Mouse (Mus musculus) right cerebral cortex, postnatal 25 days (tissue): ENCODE measurements around the gene Naa11.

Source experiments
- DNase-seq: peaks from one replicate; pipeline ENCODE4 v3.0.0; 2022

Naa11 gene

GRCm38 (mm10) chr5:97392160-97392559 lies at the start of gene Naa11:
Gene Naa11, minus strand, starts transcription at chr5:97392379.
- no peak for DNase-seq

DNA sequence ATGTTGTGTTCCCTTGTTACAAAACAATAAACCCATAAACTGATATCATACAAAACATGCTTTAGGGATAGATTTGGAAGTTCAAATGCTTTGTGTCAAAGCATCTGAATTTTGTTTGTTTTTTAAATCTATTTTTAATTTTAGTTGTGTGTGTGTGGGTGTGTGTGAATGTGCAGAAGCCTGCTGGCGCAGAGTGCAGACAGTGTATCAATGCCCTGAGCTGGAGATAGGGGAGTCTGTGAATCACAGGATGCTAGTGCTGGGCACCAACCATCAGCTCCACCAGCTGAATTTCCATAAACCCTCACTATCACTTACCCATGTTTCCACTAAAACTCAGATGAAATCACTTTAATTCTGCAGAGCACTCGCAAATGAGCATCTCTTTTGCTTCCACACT lies 40.3 kb upstream of the Naa11 start:
- DNase-seq: no peak

DNA sequence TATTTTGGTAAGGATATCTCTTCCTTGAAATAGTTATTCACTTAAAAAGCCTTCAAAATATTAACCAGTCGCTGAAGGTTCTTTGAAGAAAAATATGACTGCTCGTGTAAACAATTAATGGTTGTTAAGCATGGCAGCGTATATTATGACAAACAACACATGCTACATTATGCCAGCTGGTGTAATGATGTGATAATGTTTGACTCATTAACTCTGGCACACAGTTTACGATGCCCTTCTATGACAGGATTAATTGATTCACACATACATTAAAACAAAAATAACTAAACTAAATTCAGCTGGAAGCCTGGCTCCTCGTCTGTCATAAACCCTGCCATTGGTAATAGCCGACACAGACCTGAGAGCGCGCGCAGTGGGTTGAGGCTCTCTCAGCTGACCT lies 37.8 kb upstream of the Naa11 start:
- no peak for DNase-seq

DNA sequence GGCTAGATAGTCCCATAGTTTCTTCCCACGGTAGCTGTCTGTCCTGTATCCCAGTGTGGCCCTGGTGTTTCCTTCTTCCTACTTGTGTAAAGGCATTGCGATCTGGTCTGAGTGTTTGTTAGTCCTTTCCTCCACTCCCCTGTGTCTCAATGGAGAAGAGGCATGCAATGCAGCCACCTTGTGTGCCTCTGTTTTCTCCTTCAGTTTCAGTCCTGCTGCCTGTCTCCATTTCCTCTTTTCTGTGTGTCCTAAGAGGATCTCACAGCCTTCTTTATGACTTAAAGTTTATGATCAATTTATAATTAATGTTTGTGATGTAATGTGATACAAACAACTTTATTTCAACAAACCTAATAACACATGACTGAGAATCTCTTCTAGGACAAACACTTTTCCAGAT lies 29.5 kb upstream of the Naa11 start:
- DNase-seq: no peak

DNA sequence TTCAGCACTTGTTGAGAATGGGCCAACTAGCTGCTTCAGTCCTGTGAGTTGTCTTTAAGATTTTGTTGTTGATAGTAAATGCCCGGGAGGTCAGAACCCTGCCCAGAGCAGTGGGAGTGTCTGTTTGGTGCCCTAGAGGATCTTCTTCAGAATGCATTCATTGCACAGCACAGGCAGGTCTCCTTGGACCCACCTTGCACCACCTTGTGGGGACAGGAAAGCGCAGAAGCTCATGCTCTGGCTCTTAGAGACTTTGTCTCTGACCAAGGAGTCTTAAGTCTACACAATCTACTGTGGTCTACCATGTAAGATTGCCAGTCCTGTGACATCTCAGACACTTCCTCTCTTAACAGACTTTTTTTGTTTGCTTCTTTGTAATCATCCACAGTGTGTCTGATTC lies 25.0 kb upstream of the Naa11 start:
- no peak for DNase-seq

- no peak for DNase-seq
Observed at GRCm38 (mm10) chr5:97415837-97416236, 23.7 kb upstream of the Naa11 start.

DNA sequence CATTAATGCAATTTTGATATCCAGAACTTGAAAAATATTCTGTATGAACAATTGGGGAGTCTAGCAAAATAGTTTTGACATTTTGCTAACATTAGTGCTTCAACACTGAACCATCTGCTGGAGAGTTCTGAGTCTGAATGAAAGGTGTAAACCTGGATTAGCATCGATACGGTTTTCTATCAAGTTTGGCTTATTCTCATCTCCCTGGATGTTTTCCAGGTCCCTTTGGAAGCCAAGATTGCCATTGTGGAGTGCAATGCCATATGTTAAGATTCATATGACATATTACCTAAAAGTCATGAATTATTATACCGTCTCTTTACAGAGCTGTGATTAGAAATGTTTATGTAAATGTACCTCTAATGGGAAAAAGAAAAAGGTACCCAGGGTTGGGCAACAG lies 21.5 kb upstream of the Naa11 start:
- no peak for DNase-seq

- no peak for DNase-seq
Observed at GRCm38 (mm10) chr5:97410190-97410589, 18.0 kb upstream of the Naa11 start.

DNA sequence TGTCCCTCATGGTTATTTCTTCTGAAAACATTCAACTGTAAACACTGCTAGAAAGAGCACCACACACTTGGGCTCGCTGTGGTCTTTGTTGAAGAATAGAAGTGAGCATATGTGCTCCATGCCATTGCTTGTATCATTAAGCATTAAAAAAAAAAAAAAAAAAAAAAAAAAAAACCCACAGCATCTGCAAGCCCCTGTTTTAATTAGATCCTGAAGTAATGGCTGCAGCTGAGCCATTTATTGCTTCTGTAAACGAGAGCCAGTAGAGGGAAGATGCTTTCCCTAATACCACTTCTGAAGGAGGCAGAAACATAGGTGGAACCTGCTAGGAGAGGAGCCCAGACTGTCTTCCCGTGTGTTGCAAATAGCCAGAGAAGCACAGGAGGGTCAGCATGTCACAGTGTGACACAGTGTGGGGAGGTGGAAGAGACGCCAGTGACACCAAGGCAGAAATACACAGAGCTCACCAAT lies 17.1 kb upstream of the Naa11 start:
- no peak for DNase-seq

- DNase-seq: no peak
Observed at GRCm38 (mm10) chr5:97401042-97401441, 8.9 kb upstream of the Naa11 start.

DNA sequence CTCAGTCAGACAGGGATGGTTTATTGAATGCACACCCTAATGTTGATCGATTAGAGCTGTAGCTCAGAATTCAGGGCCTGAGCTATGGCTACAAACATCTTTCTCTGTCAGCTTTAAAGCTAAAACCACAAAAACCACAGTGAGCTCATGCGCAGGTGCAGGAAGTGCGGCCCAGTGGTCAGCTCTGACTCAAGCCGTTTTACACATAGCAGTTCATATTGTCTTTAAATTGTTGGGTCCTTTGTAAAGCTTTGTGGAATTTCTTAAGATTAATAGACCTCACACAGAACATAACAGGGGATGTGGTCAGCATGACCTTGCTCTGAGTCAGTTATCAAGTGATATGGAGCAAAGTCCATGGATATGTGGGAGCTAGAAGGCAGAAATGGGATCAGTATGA lies 5.4 kb upstream of the Naa11 start:
- DNase-seq: no peak

GRCm38 (mm10) chr5:97387622-97388021 lies 4.6 kb downstream of the Naa11 start:
- DNase-seq: no peak

GRCm38 (mm10) chr5:97384399-97384798 lies 7.8 kb downstream of the Naa11 start:
- no peak for DNase-seq

- no peak for DNase-seq
Observed at GRCm38 (mm10) chr5:97382548-97383222, 9.5 kb downstream of the Naa11 start.

GRCm38 (mm10) chr5:97379976-97380375 lies 12.2 kb downstream of the Naa11 start:
- DNase-seq: no peak

- DNase-seq: no peak
Observed at GRCm38 (mm10) chr5:97364781-97365180, 27.4 kb downstream of the Naa11 start.

DNA sequence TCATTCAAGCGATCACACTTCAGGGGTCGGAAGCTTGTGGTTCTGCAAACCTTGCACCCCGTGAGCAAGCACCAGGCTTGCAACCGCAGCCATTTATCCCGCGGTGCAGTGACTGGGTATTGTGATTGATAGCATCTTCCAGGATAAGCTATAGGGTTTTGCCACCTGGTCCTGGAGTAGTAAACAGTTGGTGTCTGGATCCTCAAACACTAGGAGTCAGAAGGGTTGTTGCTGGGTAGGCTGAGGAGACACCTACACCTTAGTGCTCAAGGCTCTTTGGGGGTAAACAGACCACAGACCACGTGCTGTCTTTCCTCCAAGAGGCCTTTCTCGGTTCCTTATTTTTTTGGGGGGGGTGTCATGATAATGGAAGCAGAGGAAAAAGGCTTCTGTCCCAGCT lies 27.9 kb downstream of the Naa11 start:
- no peak for DNase-seq

DNA sequence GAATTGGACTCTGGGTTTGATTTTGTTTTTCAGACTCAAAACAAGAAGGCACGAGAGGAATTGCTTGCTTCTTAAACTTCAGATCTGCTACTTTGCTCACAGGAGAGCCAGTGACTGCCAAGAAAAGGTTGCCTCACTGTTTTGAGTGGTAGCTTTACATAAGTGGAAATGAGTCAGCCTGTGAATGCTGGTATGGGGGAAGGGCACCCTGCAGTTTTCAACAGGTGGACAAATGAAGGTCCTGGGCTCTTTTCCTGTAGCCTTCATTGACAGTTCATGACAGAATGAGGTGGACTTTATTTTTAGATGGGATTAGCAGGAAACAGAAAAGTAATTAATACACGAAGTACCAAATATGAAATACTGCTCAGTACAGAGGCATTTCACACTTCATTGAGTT lies 29.6 kb downstream of the Naa11 start:
- no peak for DNase-seq

DNA sequence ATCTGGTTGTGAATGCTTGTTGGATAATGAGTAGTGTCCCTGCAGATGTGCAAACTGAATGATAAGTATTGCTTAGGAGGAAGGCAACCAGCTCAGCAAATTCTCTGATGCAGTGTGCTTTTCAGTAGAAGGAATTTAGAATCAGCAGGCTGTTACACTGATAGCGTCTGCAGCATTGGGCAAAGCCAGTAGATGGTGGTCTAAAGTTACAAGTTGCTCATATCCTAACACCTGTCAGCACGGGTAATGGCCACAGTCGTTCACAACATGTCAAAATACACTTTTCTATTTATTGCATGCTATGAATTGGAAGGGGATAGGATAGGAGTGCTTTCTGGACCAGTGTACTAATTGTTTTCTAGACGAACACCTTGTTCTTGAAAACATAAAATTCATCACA lies 33.1 kb downstream of the Naa11 start:
- DNase-seq: no peak

DNA sequence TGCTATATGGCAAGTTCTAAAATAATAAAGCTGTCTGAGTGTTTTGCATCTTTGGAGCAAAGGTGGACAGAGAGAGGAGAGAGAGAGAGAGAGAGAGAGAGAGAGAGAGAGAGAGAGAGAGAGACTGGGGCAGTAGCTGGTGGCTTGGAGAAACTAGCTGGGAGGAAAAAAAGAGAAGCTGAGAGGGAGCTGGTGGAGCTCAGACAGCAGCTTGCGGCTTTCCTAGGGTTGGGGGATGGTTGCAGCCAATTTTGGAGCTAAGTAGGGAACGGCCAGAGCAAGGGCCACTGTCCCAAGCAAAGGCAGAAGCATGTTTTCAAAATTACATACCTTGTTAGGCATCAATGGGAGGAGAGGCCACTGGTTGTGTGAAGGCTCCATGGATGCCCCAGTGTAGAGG lies 36.0 kb downstream of the Naa11 start:
- no peak for DNase-seq

- DNase-seq: no peak
Observed at GRCm38 (mm10) chr5:97355152-97355551, 37.0 kb downstream of the Naa11 start.

- no peak for DNase-seq
Observed at GRCm38 (mm10) chr5:97348760-97349159, 43.4 kb downstream of the Naa11 start.

DNA sequence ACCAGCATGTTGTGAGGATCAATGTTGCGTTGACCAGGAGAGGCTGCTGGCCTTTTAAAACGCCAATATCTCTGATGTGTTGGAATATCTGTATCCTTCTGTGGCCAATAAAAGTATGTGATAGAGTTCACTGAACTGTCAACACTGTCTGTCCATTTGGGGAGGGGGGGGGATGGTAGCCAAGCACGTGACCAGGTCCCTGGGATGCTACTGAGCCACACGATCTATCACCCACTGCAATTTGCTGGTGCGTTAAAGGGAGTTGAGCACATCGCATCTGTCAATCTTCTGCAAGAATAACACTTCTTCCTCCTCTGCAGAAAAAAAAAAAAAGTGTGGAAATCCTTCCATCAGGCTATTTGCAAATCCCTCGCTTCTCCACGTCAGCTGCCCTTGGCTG lies 43.9 kb downstream of the Naa11 start:
- DNase-seq: no peak

DNA sequence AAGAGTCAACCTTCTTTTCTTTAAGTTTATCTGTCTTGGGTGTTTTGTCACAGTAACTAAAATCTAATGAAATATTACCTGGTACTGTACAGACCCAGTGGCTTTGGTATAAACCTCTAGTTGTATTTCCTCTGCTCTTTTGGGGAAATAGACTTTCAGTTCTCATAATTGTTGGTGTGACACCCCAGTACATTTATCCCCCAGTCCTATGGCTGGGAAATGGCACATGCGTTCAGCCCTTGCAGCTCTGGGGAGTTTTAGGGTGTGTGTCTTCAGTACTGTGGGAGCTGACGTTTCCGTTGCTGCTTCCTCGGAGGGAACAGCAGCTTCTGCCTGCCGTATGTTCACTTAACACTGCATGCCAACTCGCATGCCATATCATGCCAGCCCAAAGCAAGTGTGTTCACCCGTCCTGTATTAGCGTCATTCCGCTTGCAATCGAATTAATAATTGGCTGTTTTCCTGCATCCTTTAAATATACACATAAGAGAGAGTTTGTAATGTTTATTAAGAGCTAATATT lies 46.4 kb downstream of the Naa11 start:
- DNase-seq: no peak

- no peak for DNase-seq
Observed at GRCm38 (mm10) chr5:97345129-97345528, 47.0 kb downstream of the Naa11 start.
